Mouse (Mus musculus) hindbrain, postnatal 0 days (tissue): Measurements from ENCODE around the gene Rps6ka4. TPM values are rescaled to one million over a fixed set of nuclear protein-coding genes. Genes with fewer than 3 reads are reported as not detected.

Experiments used
- ATAC-seq: fragments of 200-750 bp; cut with Nextera tagmentation; 2 replicates; pipeline ENCODE4 v1.8.0; 2017; ENCODE audit warnings: mild to moderate bottlenecking, moderate TSS enrichment, moderate library complexity
- DNase-seq: peaks from one replicate; pipeline ENCODE4 v3.0.0-alpha.2; 2015; ENCODE audit warnings: low spot score
- H3K27ac ChIP-seq: fragments of 300-500 bp; sonication (generic); 2 replicates; pipeline ENCODE4 v1.5.1; 2014; ENCODE audit warnings: mild to moderate bottlenecking
- H3K27me3 ChIP-seq: fragments of 300-500 bp; sonication (generic); 2 replicates; pipeline ENCODE4 v1.6.1; 2014; ENCODE audit warnings: low read length, mixed read lengths; ENCODE audit not compliant: insufficient read depth
- H3K36me3 ChIP-seq: fragments of 300-500 bp; sonication (generic); 2 replicates; pipeline ENCODE4 v1.6.1; 2014; ENCODE audit warnings: low read length, mixed read lengths; ENCODE audit not compliant: insufficient read depth
- H3K4me1 ChIP-seq: fragments of 300-500 bp; sonication (generic); 2 replicates; pipeline ENCODE4 v1.6.1; 2014; ENCODE audit warnings: antibody characterized with exemption, low read length, mixed read lengths; ENCODE audit not compliant: insufficient read depth
- H3K4me2 ChIP-seq: fragments of 300-500 bp; sonication (generic); 2 replicates; pipeline ENCODE4 v1.6.1; 2014; ENCODE audit warnings: low read depth, mild to moderate bottlenecking, low read length, moderate library complexity, mixed read lengths
- H3K4me3 ChIP-seq: fragments of 300-500 bp; sonication (generic); 2 replicates; pipeline ENCODE4 v1.5.1; 2014; ENCODE audit warnings: low read length
- H3K9ac ChIP-seq: fragments of 300-500 bp; sonication (generic); replicated peaks from 2 replicates; pipeline ENCODE4 v1.6.1; 2014; ENCODE audit warnings: mild to moderate bottlenecking, low read length, moderate library complexity, mixed read lengths
- H3K9me3 ChIP-seq: fragments of 300-500 bp; sonication (generic); 2 replicates; pipeline ENCODE4 v1.6.1; 2016; ENCODE audit warnings: low read length, mixed read lengths
- CTCF ChIP-seq: IDR thresholded peaks from 2 replicates; pipeline ENCODE4 v1.5.1; 2016; ENCODE audit warnings: antibody characterized with exemption, control low read depth, low read depth
- WGBS: fragments of 180-500 bp; shearing (Covaris S2); extraction: QIAGEN DNeasy Blood & Tissue Kit; methylation state at CpG from one replicate; pipeline ENCODE4 v1.1.7; 2014; 5-methylcytosine and 5-hydroxymethylcytosine counted together
- polyA plus RNA-seq: library from polyadenylated mRNA; unstranded; fragments of >200 nt; fragmentation: Nextera tagmentation; extraction: Ambion mirVana; gene quantifications from 2 replicates; pipeline ENCODE4 v1.2.1, GENCODE M21; 2015
- total RNA-seq: library from RNA; depleted of rRNA; stranded (reverse); fragments of >200 nt; gene quantifications from 2 replicates; pipeline ENCODE4 v1.2.3, GENCODE M21; 2014

Rps6ka4 gene
- total and polyA plus RNA-seq, 2 experiments from 2014 or later = 22.1 to 26.0 TPM

- WGBS = 27% methylated on average over 3 of the region's 3 CpGs
- H3K4me2 ChIP-seq = peak overlapping the region; percentile 99; the same call in 1 of the 2 replicates
These were observed 809 bp upstream of the Rps6ka4 start for GRCm38 (mm10) chr19:6841292-6841597.

GRCm38 (mm10) chr19:6839615-6840474, 591 bp downstream of the Rps6ka4 start:
- Histone ChIP-seq H3K4me3 (peak overlapping the region; percentile 64), H3K9ac (peak overlapping the region; percentile 80), H3K4me2 (peak overlapping the region; percentile 99), H3K27me3 (no peaks in the 10 kb centered on the region), H3K27ac (peak overlapping the region; percentile 56), H3K36me3 (peaks cover 8% of the 10 kb centered on the region; the same call in 1 of the 2 replicates), H3K9me3 (no peaks in the 10 kb centered on the region), H3K4me1 (peaks cover 8% of the 10 kb centered on the region; the same call in 1 of the 2 replicates)
- WGBS = 1% methylated on average over 42 of the region's 46 CpGs
- DNase-seq = peak; percentile 59
- no peak for TF ChIP-seq CTCF
- peak; percentile 70 for ATAC-seq

More at GRCm38 (mm10) chr19:6841292-6841597, 809 bp upstream of the Rps6ka4 start:
- no peaks in the 10 kb centered on the region for H3K27me3 ChIP-seq
- H3K9ac ChIP-seq = no peak overlapping the region
- DNase-seq = no peak
- ATAC-seq = no peak
- no peak overlapping the region for H3K27ac ChIP-seq
- H3K9me3 ChIP-seq = no peaks in the 10 kb centered on the region
- no peak overlapping the region for H3K4me3 ChIP-seq
- peaks cover 8% of the 10 kb centered on the region; the same call in 1 of the 2 replicates for H3K4me1 ChIP-seq
- TF ChIP-seq CTCF = no peak
- peaks cover 8% of the 10 kb centered on the region; the same call in 1 of the 2 replicates for H3K36me3 ChIP-seq

- no peak overlapping the region for H3K9ac ChIP-seq
- H3K9me3 ChIP-seq = no peaks in the 10 kb centered on the region
- no peak for TF ChIP-seq CTCF
- WGBS = 90% methylated on average over 8 of the region's 8 CpGs
- no peak for DNase-seq
- H3K27ac ChIP-seq = no peak overlapping the region
- no peaks in the 10 kb centered on the region; the same call in 1 of the 2 replicates for H3K27me3 ChIP-seq
- no peak for ATAC-seq
- no peak overlapping the region for H3K4me3 ChIP-seq
- H3K4me2 ChIP-seq = no peak overlapping the region
- H3K36me3 ChIP-seq = peaks cover 4% of the 10 kb centered on the region; the same call in 1 of the 2 replicates
- no peaks in the 10 kb centered on the region; the same call in 1 of the 2 replicates for H3K4me1 ChIP-seq
These were observed 8.1 kb downstream of the Rps6ka4 start for GRCm38 (mm10) chr19:6832363-6832762.

- WGBS = 18% methylated on average over 17 of the region's 17 CpGs
- Histone ChIP-seq H3K27me3 (no peaks in the 10 kb centered on the region; the same call in 1 of the 2 replicates), H3K36me3 (no peaks in the 10 kb centered on the region), H3K4me2 (peak overlapping the region; percentile 56), H3K4me1 (no peaks in the 10 kb centered on the region; the same call in 1 of the 2 replicates), H3K9me3 (no peaks in the 10 kb centered on the region), H3K9ac (peak overlapping the region; percentile 35; the same call in 1 of the 2 replicates), H3K4me3 (peak overlapping the region; percentile 36), H3K27ac (peak overlapping the region; percentile 33; the same call in 1 of the 2 replicates)
- peak; percentile 58 for ATAC-seq
- peak; percentile 59 for DNase-seq
- no peak for TF ChIP-seq CTCF
These were observed 9.1 kb downstream of the Rps6ka4 start for GRCm38 (mm10) chr19:6831331-6831730.

- WGBS = 17% methylated on average over 38 of the region's 38 CpGs
- peak; percentile 9 for DNase-seq
- Histone ChIP-seq H3K27me3 (no peaks in the 10 kb centered on the region; the same call in 1 of the 2 replicates), H3K9ac (peak overlapping the region; percentile 45), H3K4me3 (peak overlapping the region; percentile 36), H3K4me1 (no peaks in the 10 kb centered on the region; the same call in 1 of the 2 replicates), H3K4me2 (peak overlapping the region; percentile 56), H3K36me3 (no peaks in the 10 kb centered on the region), H3K9me3 (no peaks in the 10 kb centered on the region), H3K27ac (peak overlapping the region; percentile 33; the same call in 1 of the 2 replicates)
- ATAC-seq = 0 out of 2 replicates have a peak, but pooled peaks have one; percentile 22
- TF ChIP-seq CTCF = no peak
These were observed 9.7 kb downstream of the Rps6ka4 start for GRCm38 (mm10) chr19:6830556-6831316.

GRCm38 (mm10) chr19:6829870-6830555, 10.4 kb downstream of the Rps6ka4 start:
- no peaks in the 10 kb centered on the region; the same call in 1 of the 2 replicates for H3K27me3 ChIP-seq

More at GRCm38 (mm10) chr19:6829870-6830555, 10.4 kb downstream of the Rps6ka4 start:
- H3K9ac ChIP-seq = peak overlapping the region; percentile 45
- H3K4me2 ChIP-seq = peak overlapping the region; percentile 56
- H3K27ac ChIP-seq = no peak overlapping the region
- TF ChIP-seq CTCF = peak; percentile 32; the same call in 1 of the 2 replicates
- H3K4me1 ChIP-seq = no peaks in the 10 kb centered on the region; the same call in 1 of the 2 replicates
- peak overlapping the region; percentile 36 for H3K4me3 ChIP-seq
- H3K9me3 ChIP-seq = no peaks in the 10 kb centered on the region
- ATAC-seq = 0 out of 2 replicates have a peak, but pooled peaks have one; percentile 8
- WGBS = 13% methylated on average over 48 of the region's 48 CpGs
- H3K36me3 ChIP-seq = no peaks in the 10 kb centered on the region
- peak; percentile 52 for DNase-seq
